Mouse (Mus musculus) spleen, adult 12 weeks (tissue): ENCODE measurements around the gene Chst3.
"Not testable (repeated sequence)": the region's sequence is repeated elsewhere in the genome, so short reads cannot be mapped to it uniquely, and the experiment has no call there.

ENCODE experiments used
- DNase-seq: peaks from one replicate; pipeline ENCODE4 v3.0.0; 2022; ENCODE audit warnings: low spot score

The Chst3 gene

DNA sequence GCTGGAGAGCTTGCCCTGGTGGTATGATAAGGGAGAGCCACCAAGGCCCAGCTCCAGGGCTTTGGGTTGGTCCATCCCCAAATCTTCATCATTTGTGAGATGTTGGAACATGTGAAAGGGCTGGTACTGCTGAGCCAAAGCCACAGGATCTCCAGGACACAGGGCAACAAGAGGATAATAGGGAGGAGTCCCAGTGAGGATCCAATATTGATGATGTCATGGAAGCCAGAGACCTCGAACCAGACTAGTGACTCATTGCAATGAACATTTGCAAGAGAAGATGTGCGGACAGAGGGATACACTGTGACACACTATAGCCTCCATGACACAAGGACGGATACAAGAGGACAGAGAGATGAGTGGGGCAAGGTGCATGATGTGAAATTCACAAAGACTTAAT lies 60.9 kb downstream of the Chst3 start:
- no peak for DNase-seq

GRCm38 (mm10) chr10:60156016-60156415 lies 63.0 kb downstream of the Chst3 start:
- DNase-seq, result no peak

GRCm38 (mm10) chr10:60151107-60151663 lies 67.9 kb downstream of the Chst3 start:
- DNase-seq, result no peak

DNA sequence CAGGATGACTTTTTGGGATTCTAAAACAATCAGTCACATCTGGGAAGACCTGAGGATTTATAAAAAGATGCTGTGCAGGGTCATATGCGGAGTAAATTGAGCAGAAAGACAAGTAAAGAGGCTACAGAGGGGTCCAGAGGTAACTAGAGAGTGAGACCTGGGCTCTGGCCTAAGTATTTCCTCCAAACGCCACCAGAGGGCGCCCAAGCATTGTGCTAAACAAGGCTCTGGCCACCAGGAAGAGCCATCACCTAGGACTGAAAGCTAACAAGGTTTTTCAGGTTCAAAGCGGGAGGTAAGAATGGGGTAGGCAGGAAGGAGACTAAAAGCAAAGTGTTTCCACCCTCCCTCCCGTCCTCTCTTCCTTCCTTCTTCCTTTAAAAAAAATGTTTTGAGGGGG lies 71.0 kb downstream of the Chst3 start:
- peak; percentile 69 for DNase-seq

DNA sequence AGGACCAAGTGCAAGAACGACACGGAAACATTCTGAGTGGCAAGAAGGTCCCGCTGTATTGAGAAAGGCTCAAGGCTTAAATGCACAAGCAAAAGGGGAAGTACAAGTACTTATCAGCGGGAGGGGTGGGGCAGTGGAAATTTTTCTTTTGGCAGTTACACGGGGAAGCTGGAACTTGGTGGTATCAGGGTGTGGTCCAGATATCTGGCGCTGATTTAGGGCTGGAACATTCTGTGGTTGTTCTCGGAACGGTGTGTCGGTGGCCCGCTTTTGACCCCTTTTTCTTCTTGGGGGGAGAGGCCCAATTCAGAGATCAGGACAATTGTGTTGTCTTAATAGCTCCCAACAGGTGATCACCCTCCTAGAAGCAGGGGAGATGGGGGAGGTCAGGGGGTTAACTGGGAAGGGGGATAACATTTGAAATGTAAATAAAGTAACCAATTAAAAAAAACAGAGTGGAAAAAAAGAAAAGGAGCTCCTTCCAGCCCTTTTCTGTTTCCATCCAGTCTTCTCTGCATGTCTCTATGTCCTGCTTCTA lies 71.5 kb downstream of the Chst3 start:
- DNase-seq, result not testable (repeated sequence)

DNA sequence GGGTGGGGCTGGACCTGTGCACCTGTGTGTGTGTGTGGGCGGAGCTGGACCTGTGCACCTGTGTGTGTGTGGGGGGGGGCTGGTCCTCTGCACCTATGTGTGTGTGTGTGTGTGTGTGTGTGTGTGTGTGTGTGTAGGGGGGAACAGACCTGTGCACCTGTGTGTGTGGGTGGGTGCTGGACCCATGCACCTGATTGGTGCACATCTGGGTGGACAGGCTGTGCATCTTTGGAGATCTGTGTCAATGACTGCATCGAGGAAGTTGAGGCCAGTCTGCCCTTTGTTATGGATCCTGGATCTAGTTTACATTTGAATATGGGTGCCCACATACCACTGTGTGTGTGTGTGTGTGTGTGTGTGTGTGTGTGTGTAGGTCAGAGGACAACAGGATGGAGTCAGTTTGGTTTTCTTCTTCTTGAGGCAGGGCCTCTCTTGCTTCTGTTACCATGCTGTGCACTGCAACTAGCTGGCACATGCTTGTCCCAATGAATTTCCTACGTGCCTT lies 77.4 kb downstream of the Chst3 start:
- no peak for DNase-seq

DNA sequence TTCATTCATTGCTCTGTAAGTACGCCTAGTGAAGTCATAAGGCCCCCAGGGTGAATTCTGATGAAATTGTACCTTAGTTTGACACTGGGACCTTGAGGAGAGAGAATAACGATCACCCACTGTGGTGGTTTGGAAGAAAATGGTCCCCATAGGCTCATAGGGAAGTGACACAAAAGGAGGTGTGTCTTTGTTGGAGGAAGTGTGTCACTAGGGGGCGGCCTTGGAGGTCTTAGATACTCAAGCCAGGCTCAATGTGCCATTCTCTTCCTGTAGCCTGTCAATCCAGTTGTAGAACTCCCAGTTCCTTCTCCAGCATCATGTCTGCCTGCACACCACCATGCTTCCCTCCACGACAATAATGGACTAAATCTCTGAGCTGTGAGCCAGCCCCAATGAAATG lies 78.3 kb downstream of the Chst3 start:
- DNase-seq, result no peak

- no peak for DNase-seq
These were observed 80.4 kb downstream of the Chst3 start for GRCm38 (mm10) chr10:60138680-60139079.

DNA sequence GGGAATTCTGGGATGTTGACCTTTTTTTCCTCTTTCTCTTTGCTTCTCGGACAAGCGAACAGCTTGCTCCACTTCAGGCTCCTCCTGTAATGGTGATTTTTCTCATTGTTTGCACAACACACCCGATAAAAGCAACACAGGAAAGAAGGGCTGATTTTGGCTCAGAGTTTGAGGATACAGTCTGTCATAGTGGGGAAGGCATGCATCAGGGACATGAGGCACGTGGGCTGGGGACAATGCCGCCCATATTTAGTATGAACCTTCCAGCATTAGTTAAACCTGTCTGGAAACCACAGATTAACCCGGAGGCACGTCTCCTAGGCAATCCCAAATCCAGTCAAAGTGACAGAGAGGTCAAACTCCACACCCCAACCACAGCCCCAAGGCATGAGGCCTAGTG lies 82.1 kb downstream of the Chst3 start:
- DNase-seq, result no peak

GRCm38 (mm10) chr10:60136010-60136409 lies 83.0 kb downstream of the Chst3 start:
- not testable (repeated sequence) for DNase-seq

DNA sequence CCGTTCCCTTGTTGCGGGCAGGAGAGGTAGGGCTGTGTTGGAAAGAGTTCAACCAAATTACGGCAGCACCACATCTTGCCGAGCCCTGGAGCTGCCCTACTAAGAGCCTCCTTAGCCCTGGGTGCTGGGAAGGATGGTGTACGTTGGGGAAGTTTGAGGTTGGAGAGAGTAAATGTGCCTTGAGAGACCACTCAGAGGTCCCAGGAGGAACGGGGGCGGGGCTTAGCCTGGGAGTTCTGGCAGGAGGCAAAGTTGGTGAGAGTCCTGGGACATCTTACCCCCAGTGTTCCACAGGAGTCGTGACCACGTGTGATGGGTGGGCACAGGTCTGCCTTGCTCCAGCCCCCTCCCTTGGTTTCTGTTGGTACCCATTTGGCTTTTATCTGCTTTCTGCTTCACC lies 84.9 kb downstream of the Chst3 start:
- DNase-seq, result no peak

DNA sequence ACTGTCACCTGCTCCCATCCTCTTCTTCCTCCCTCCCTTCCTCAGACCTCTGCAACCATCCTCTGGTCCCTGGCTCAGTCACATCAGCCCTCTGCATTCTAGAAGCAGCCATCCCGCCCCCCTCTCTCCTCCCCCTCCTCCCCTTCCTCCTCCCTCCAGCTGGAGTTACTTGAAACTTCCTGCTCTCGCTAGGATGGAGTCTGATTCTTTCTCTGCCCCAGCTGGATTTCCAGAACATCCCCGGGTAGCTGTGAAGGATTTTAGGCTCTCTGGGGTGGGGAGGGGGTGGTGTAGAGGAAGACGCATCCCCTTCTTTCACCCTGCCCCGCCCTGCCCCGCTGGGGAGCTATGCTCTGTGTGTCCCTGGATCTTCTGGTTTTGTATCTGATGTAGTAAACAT lies 85.6 kb downstream of the Chst3 start:
- DNase-seq, result no peak
